Mouse (Mus musculus) testis, adult 2 months (tissue): ENCODE data around the gene Macrod1.

Experiments used
- CTCF ChIP-seq: fragments of 200-500 bp; IDR thresholded peaks from 2 replicates; pipeline ENCODE4 v1.5.1; 2012; ENCODE audit warnings: low read depth, mild to moderate bottlenecking, inconsistent platforms, low read length, moderate library complexity; ENCODE audit not compliant: control insufficient read depth, insufficient read depth, insufficient replicate concordance
- POLR2A ChIP-seq: fragments of 200-500 bp; IDR thresholded peaks from 2 replicates; pipeline ENCODE4 v1.6.1; 2012; ENCODE audit warnings: low read depth, mild to moderate bottlenecking, inconsistent platforms, low read length, moderate library complexity; ENCODE audit not compliant: control insufficient read depth

- TF ChIP-seq POLR2A (no peak), CTCF (no peak)
Observed at GRCm38 (mm10) chr19:7171447-7171846, 114.8 kb downstream of the Macrod1 start.
